Mouse (Mus musculus) CD4-positive, CD25-positive, alpha-beta regulatory T cell, adult 4 months (primary cell): ENCODE measurements around the gene Lcn3. TPM values are rescaled to one million over a fixed set of nuclear protein-coding genes. Genes with fewer than 3 reads are reported as not detected.

ENCODE experiments used
- polyA plus RNA-seq, 2 experiments: library from polyadenylated mRNA; unstranded; fragments of 100-300 nt; shearing (Covaris generic); gene quantifications; one replicate each; pipeline ENCODE4 v1.2.1; 2017

Gene Lcn3
- polyA plus RNA-seq, 2 experiments from 2014 or later: not detected

Other genes starting within 250 kb of the Lcn3 start
- 100 to 1,000 TPM in 1 of 2 experiments, 10 to 100 TPM in 1; 83.7 to 125 TPM for gene Traf2, start 218.6 kb upstream of the Lcn3 start, polyA plus RNA-seq
- gene Edf1, start 207.7 kb upstream of the Lcn3 start, polyA plus RNA-seq: 100 to 1,000 TPM; 257 to 281 TPM
- gene Mamdc4, start 190.7 kb upstream of the Lcn3 start, polyA plus RNA-seq: 1 to 10 TPM; 1.6 to 4.7 TPM
- gene Phpt1, start 190.3 kb upstream of the Lcn3 start, polyA plus RNA-seq: 10 to 100 TPM; 53.9 to 66.8 TPM
- gene Ajm1, start 183.8 kb upstream of the Lcn3 start, polyA plus RNA-seq: not detected
- gene Rabl6, start 157.0 kb upstream of the Lcn3 start, polyA plus RNA-seq: 10 to 100 TPM; 17.0 to 20.1 TPM
- gene Ccdc183, start 147.9 kb upstream of the Lcn3 start, polyA plus RNA-seq: not detected
- under 1 TPM in 1 of 2 experiments, not detected in 1; 0.94 TPM for gene Tmem141, start 143.6 kb upstream of the Lcn3 start, polyA plus RNA-seq
- 1 to 10 TPM; 1.8 to 3.5 TPM for gene Fcna, start 137.5 kb upstream of the Lcn3 start, polyA plus RNA-seq
- not detected for gene Lcn8, start 112.4 kb upstream of the Lcn3 start, polyA plus RNA-seq
- not detected for gene Lcn5, start 107.6 kb upstream of the Lcn3 start, polyA plus RNA-seq
- not detected for gene Lcn6, start 88.8 kb upstream of the Lcn3 start, polyA plus RNA-seq
- gene Lcn10, start 82.8 kb upstream of the Lcn3 start, polyA plus RNA-seq: 1 to 10 TPM in 1 of 2 experiments, under 1 TPM in 1; 0.69 to 3.0 TPM
- not detected for gene Obp2a, start 65.5 kb upstream of the Lcn3 start, polyA plus RNA-seq
- 100 to 1,000 TPM; 100 to 127 TPM for gene Bmyc, start 58.8 kb upstream of the Lcn3 start, polyA plus RNA-seq
- gene Obp2b, start 28.6 kb upstream of the Lcn3 start, polyA plus RNA-seq: not detected
- not detected for gene Lcn11, start 11.4 kb downstream of the Lcn3 start, polyA plus RNA-seq
- not detected for gene Gm13539, start 16.7 kb downstream of the Lcn3 start, polyA plus RNA-seq
- not detected for gene Glt6d1, start 50.3 kb downstream of the Lcn3 start, polyA plus RNA-seq
- not detected for gene Lcn9, start 57.6 kb downstream of the Lcn3 start, polyA plus RNA-seq
- under 1 TPM in 1 of 2 experiments, not detected in 1; 0.58 TPM for gene Sohlh1, start 81.7 kb downstream of the Lcn3 start, polyA plus RNA-seq
- gene Kcnt1, start 98.2 kb downstream of the Lcn3 start, polyA plus RNA-seq: under 1 TPM; 0.05 to 0.24 TPM
- 1 to 10 TPM; 6.0 to 9.7 TPM for gene Camsap1, start 217.7 kb downstream of the Lcn3 start, polyA plus RNA-seq